Mouse (Mus musculus): ENCODE data around the gene Llgl2.

DNA sequence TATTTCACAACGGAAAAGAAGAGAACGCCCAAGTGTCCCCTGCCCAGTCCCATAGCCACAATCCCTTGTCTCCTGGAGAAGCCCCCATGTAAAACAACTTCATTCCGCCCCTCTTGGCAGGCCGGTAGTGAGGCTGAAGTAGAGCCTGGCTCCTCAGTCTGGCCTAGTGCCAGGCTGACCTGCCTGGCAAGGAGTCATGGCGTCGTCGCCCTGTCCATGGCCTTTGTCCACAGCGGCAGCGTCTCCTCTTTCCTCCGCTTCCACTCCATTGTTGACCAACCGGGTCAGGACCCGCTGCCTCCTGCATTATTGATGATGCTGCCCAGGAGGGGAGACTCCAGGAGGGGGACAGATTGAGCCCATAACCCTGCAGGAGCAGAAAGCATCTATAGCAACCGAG is 34.1 kb downstream of the Llgl2 start:
- no peak for TF ChIP-seq CTCF (IDR thresholded peaks at IDR 0.05; ENCODE audit: low read depth, low read length)
- TF ChIP-seq POLR2A (IDR thresholded peaks at IDR 0.05; ENCODE audit: extremely low read depth, insufficient read depth, low read length) = no peak

All from liver, adult 2 months (tissue).